Mouse (Mus musculus) T-helper 1 cell (primary cell): ENCODE data around the gene Skor1.

Experiments
- in situ Hi-C: fragments of 300-600 bp; cut with MboI, MseI; formaldehyde crosslinking; loops from one replicate; pipeline ENCODE4 v1.15.1; 2025; ENCODE audit warnings: high pct_unique_total_duplicates

Skor1 gene

GRCm38 (mm10) chr9:63092567-63092966 lies 56.2 kb downstream of the Skor1 start:
- in situ Hi-C loops: no loop called here

GRCm38 (mm10) chr9:63091971-63092528 lies 56.7 kb downstream of the Skor1 start:
- in situ Hi-C loops: no loop called here

GRCm38 (mm10) chr9:63091101-63091921 lies 57.5 kb downstream of the Skor1 start:
- in situ Hi-C loops: no loop called here

GRCm38 (mm10) chr9:63089141-63089540 lies 59.6 kb downstream of the Skor1 start:
- in situ Hi-C loops: no loop called here
